Comparison of ENCODE assay signal across 8 mouse cellular contexts in the genomic region with DNA sequence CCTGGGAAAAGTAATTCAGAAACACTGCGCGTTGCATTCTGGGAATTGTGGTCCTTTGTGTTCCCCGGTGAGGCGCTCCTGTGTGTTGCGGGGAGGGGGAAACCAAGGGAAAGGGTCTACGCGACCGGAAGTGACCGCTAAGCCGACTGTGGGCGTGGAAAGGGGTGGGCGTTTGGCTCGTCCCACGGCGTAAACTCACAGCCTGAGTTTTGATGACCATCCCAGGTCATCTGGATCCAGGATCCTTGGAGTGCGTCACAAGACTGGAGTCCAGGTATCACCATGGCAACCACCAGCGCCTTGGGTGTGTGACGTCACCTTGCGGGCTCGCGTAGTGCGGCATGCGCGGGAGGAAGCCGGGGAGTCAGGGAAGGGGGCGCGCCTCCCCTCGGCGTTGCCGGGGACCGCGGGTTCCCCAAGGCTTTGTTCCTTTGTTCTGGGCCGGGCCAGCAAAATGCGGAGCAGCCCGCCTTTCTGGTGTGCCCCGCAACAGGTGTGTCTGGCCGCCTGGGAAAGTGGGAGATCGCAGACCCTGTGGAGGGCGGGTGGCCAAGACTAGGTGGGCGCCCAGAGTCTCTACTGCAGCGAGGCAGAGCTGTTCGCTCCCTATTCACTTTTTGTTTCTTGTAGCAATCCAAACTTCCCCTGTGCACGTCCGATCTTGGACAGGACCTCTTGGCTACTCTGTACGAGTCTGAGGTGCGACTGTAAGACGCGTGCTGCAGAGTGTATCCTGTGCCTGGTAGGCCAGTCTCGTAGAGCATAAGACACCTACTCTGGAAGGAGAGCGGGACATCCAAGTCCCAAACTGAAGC. TPM values are rescaled to one million over a fixed set of nuclear protein-coding genes. Genes with fewer than 3 reads are reported as not detected.
DNase-seq lines count a peak whose midpoint lies in the region; ATAC-seq lines count a peak whose summit lies in the region.

Gene Zfp184, plus strand, starts transcription at position 169 of the 815 bp plus-strand sequence.

- no peaks in the 10 kb centered on the region for H3K9me3 ChIP-seq in forebrain, embryonic 13.5 days (replicated peaks)
- H3K9me3 ChIP-seq in liver, embryonic 16.5 days (replicated peaks; ENCODE audit: control insufficient read depth, low read length), result no peaks in the 10 kb centered on the region
- H3K9me3 ChIP-seq in neural tube, embryonic 13.5 days, result no peaks in the 10 kb centered on the region

- H3K27me3 ChIP-seq in forebrain, embryonic 13.5 days, result no peaks in the 10 kb centered on the region
- H3K27me3 ChIP-seq in liver, embryonic 16.5 days (ENCODE audit: control insufficient read depth, insufficient read depth, low read depth, low read length), result no peaks in the 10 kb centered on the region
- no peaks in the 10 kb centered on the region for H3K27me3 ChIP-seq in neural tube, embryonic 13.5 days

- WGBS in forebrain, embryonic 13.5 days, result under 1% methylated on average over 50 of the region's 50 CpGs
- WGBS in large intestine, adult 2 months, result under 1% methylated on average over 50 of the region's 50 CpGs
- 0% methylated on average over 50 of the region's 50 CpGs for WGBS in liver, embryonic 16.5 days (ENCODE audit: insufficient replicate concordance)
- under 1% methylated on average over 50 of the region's 50 CpGs for WGBS in neural tube, embryonic 13.5 days

- H3K9ac ChIP-seq in forebrain, embryonic 13.5 days, result peak within 1 kb of the TSS; percentile 84
- peak within 1 kb of the TSS; percentile 70 for H3K9ac ChIP-seq in liver, embryonic 16.5 days (ENCODE audit: low read depth, low read length)
- H3K9ac ChIP-seq in neural tube, embryonic 13.5 days, result peak within 1 kb of the TSS; percentile 89

- peak within 1 kb of the TSS; percentile 77 for H3K4me2 ChIP-seq in forebrain, embryonic 13.5 days
- H3K4me2 ChIP-seq in liver, embryonic 16.5 days (ENCODE audit: low read depth, low read length), result peak within 1 kb of the TSS; percentile 82
- peak within 1 kb of the TSS; percentile 85 for H3K4me2 ChIP-seq in neural tube, embryonic 13.5 days

- intact Hi-C loops in heart, postnatal 10 days (cut with DNase I), result loop anchor here (5.0 to 10.0 kb wide), 4 partner anchors 90 to 1570 kb away; partner anchors contain the start of genes Hist1h2ai, Hist1h2bl and Hist1h3h

- H3K4me1 ChIP-seq in forebrain, embryonic 13.5 days, result peaks cover 20% of the 10 kb centered on the region
- peaks cover 10% of the 10 kb centered on the region for H3K4me1 ChIP-seq in liver, embryonic 16.5 days (ENCODE audit: control insufficient read depth, low read depth, low read length)
- H3K4me1 ChIP-seq in neural tube, embryonic 13.5 days (replicated peaks), result peaks cover 19% of the 10 kb centered on the region

- peaks cover 24% of the 10 kb centered on the region for H3K36me3 ChIP-seq in forebrain, embryonic 13.5 days (ENCODE audit: poor library complexity, severe bottlenecking)
- H3K36me3 ChIP-seq in liver, embryonic 16.5 days (ENCODE audit: control insufficient read depth, insufficient read depth), result no peaks in the 10 kb centered on the region
- peaks cover 12% of the 10 kb centered on the region for H3K36me3 ChIP-seq in neural tube, embryonic 13.5 days

- DNase-seq in ES-CJ7 (ENCODE audit: low read depth, low spot score), result peak; percentile 99
- DNase-seq in heart, postnatal 10 days, result peak; percentile 88 to 90
- peak; percentile 74 for DNase-seq in large intestine, adult 2 months (ENCODE audit: low read depth, low spot score)
- DNase-seq in telencephalon, adult 2 months (ENCODE audit: low read depth, low spot score), result peak; percentile 91

- peak; percentile 91 for ATAC-seq in cerebellum, adult (ENCODE audit: insufficient number of reproducible peaks, low FRiP score, low TSS enrichment)
- ATAC-seq in forebrain, embryonic 13.5 days, result peak; percentile 95
- ATAC-seq in liver, embryonic 16.5 days (ENCODE audit: low read depth), result peak; percentile 66
- peak; percentile 95 for ATAC-seq in neural tube, embryonic 13.5 days (ENCODE audit: low read depth)

- H3K4me3 ChIP-seq in forebrain, embryonic 13.5 days, result peak within 1 kb of the TSS; percentile 82
- peak within 1 kb of the TSS; percentile 76 for H3K4me3 ChIP-seq in liver, embryonic 16.5 days (ENCODE audit: low read depth, low read length)
- peak within 1 kb of the TSS; percentile 66 for H3K4me3 ChIP-seq in neural tube, embryonic 13.5 days

- H3K27ac ChIP-seq in forebrain, embryonic 13.5 days, result peak within 1 kb of the TSS; percentile 86
- no peak within 1 kb of the TSS for H3K27ac ChIP-seq in liver, embryonic 16.5 days (ENCODE audit: low read length)
- peak within 1 kb of the TSS; percentile 73 for H3K27ac ChIP-seq in neural tube, embryonic 13.5 days (replicated peaks)

RNA-seq across cellular contexts. Expression of gene Zfp184, which starts in this region (rescaled TPM):
- 25.4 and 29.2 TPM in 2 replicates for polyA plus RNA-seq in forebrain, embryonic 13.5 days (2015; fragmentation: Nextera tagmentation; extraction: Ambion mirVana)
- total RNA-seq in heart, postnatal 10 days (2021), result 1 to 10 TPM; 1.4 to 1.9 TPM
- polyA plus RNA-seq in large intestine, adult 2 months (2012; rRNA removed), result 0.10 and 0.29 TPM in 2 replicates
- 0.55 and 0.56 TPM in 2 replicates for polyA plus RNA-seq in liver, embryonic 16.5 days (2015; fragmentation: Nextera tagmentation; extraction: Ambion mirVana)
- polyA plus RNA-seq in neural tube, embryonic 13.5 days (2015; fragmentation: Nextera tagmentation; extraction: Ambion mirVana), result 16.0 and 16.3 TPM in 2 replicates

Comparison
In these comparisons a context has a peak if more than half of its experiments do, and no peak if none do; other contexts are left out.
1. RNA of gene Zfp184 (polyA plus RNA-seq): 25.4 to 29.2 TPM in forebrain, embryonic 13.5 days and 16.0 to 16.3 TPM in neural tube, embryonic 13.5 days; 0.55 to 0.56 TPM in liver, embryonic 16.5 days and 0.10 to 0.29 TPM in large intestine, adult 2 months; every median in the first group is over 10 times any median in the second.
2. Peak in DNase-seq in large intestine, adult 2 months; RNA of the gene not detected or under 1 TPM.
3. Peak in ATAC-seq, H3K4me3 ChIP-seq, H3K9ac ChIP-seq and H3K4me2 ChIP-seq in liver, embryonic 16.5 days; RNA of the gene not detected or under 1 TPM.
4. Peak in every context shown above with its lines, with median percentiles within 50 percentile points of each other: DNase-seq, ATAC-seq, H3K4me2 ChIP-seq, H3K4me3 ChIP-seq and H3K9ac ChIP-seq.